Mouse (Mus musculus) right cerebral cortex, postnatal 4 days (tissue): Measurements from ENCODE around the gene Insl5.

Experiments used
- DNase-seq: peaks from one replicate; pipeline ENCODE4 v3.0.0-alpha.2; 2022

Gene Insl5

GRCm38 (mm10) chr4:102989391-102989790 lies 37.3 kb downstream of the Insl5 start:
- no peak for DNase-seq

- DNase-seq, result no peak
These were observed 38.1 kb downstream of the Insl5 start for GRCm38 (mm10) chr4:102988526-102988925.

- no peak for DNase-seq
These were observed 38.9 kb downstream of the Insl5 start for GRCm38 (mm10) chr4:102987756-102988155.

- DNase-seq, result no peak
These were observed 39.3 kb downstream of the Insl5 start for GRCm38 (mm10) chr4:102987325-102987724.

- peak; percentile 42 for DNase-seq
These were observed 39.7 kb downstream of the Insl5 start for GRCm38 (mm10) chr4:102986917-102987316.

GRCm38 (mm10) chr4:102986173-102986572 lies 40.5 kb downstream of the Insl5 start:
- DNase-seq, result no peak

- no peak for DNase-seq
These were observed 44.9 kb downstream of the Insl5 start for GRCm38 (mm10) chr4:102981709-102982108.

- DNase-seq, result no peak
These were observed 47.3 kb downstream of the Insl5 start for GRCm38 (mm10) chr4:102979385-102979784.

GRCm38 (mm10) chr4:102978440-102978839 lies 48.2 kb downstream of the Insl5 start, which contains the start of gene Tctex1d1:
TSS of gene Tctex1d1 (plus strand) at chr4:102978606.
- peak; percentile 39 for DNase-seq

GRCm38 (mm10) chr4:102977778-102978321 lies 48.8 kb downstream of the Insl5 start:
- no peak for DNase-seq

- DNase-seq, result no peak
These were observed 50.1 kb downstream of the Insl5 start for GRCm38 (mm10) chr4:102976290-102977275.

GRCm38 (mm10) chr4:102974172-102974571 lies 52.5 kb downstream of the Insl5 start:
- no peak for DNase-seq

GRCm38 (mm10) chr4:102972071-102972470 lies 54.6 kb downstream of the Insl5 start:
- DNase-seq, result no peak

- no peak for DNase-seq
These were observed 55.5 kb downstream of the Insl5 start for GRCm38 (mm10) chr4:102971159-102971558.

- no peak for DNase-seq
These were observed 57.0 kb downstream of the Insl5 start for GRCm38 (mm10) chr4:102969599-102969998.
